Mouse (Mus musculus) cerebellum, adult 11-12 months (tissue): Measurements from ENCODE around the gene Brsk2.
A peak's percentile ranks its signal among the peaks of the same experiment; 100 is the strongest.

Experiments used
- DNase-seq: peaks from one replicate; pipeline ENCODE4 v3.0.0; 2022

Brsk2 gene

DNA sequence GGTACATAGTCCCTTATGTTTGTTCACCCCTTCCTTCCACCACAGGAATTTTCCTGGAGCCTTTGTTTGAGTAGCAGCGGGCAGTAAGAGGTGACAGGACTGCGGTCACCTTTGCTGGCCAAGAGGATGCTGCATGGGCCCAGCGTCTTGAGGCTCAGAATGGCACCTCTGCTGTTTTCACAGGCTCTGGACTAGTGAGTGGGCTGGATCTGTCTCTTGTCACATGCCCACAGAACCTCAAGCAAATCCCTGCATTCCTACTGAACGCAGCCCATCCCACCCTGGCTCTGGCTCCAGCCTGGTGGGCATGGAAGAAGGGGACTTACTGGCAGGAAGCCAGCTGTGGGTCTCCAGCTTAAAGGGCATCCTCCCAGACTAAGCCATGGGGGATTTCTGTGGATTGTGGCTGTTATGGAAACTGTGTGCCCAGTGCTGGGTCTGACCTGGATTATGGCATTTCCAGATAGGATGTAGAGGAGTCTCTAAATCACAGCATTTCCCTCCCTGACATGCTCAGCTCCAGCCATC is 8.0 kb downstream of the Brsk2 start:
- DNase-seq: no peak

DNA sequence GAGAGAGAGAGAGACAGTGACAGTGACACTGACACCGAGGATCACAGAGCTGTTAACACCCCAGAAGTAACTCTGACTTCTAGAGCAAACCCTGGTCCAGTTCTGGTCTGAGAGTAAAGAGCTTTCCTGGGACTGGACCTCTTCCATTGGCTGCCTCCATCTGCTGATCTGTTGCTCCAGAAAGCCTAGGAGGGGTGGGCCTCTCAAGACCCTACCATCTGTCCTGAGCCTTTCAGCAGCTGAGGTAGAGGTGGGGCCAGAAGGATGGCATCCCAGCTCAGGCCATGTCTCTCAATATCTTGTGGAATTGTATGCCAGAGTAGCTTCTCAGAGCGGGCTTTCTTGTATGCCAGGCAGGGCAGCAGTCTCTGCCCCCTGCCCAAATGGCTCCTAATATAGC is 8.7 kb downstream of the Brsk2 start:
- DNase-seq: no peak

DNA sequence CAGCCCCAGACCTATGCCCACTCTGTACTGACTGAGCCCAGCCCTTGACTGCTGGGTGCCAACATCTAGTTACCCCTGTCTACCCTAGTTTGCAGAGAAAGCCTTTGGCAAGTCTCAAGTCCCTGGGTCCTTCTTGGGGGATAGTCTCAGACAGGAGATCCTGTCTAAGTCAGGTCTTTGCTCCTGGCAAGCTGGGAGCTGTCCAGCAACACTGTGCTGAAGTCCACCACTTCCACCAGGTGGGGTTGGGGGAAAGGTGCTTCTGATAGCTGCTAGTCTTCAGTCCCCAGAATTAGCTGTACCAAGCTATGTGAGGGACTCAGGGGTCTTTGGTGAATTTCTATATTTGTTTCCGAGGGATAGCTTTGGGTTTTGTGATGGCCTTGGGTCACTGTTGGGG is 9.6 kb downstream of the Brsk2 start:
- DNase-seq: no peak

DNA sequence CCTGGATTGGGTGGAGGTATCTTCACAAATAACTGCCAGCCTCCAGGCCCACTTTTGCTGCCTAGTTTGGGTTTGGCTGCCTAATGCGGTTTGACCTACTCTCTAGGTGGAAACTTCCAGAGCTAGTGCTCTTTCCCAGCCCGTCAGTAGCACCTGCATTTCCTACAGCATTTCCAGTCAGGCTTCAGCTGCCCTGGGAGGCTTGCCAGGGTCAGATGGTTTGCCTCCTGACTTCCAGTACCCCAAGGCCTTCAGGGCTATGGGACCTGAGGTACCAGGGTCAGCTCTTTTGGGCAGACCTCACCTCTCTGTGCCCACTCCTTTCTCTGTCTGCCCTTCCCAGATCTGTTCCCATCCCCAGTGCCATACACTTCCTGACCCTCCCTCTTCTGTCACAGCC is 11.4 kb downstream of the Brsk2 start:
- peak; percentile 71 for DNase-seq

DNA sequence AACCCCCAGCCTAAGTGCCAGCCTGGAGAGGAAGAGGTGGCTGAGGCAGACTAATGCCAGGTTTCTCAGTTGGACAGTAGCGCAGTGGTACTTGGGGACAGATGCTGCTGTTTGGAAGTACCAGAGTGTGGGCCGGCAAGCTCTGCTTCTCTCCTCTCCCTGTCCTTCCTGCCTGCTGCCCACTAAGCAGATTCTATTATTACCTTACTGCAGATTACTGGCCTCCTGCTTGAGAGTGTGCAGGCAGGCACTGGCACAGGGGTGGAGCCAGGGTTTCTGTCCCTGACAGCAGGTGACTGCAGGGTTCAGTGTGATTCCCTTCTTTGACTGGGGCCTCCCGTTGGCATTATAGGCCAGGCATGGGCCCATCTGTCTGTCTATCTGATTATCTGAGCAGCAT is 11.9 kb downstream of the Brsk2 start:
- DNase-seq: peak; percentile 76

DNA sequence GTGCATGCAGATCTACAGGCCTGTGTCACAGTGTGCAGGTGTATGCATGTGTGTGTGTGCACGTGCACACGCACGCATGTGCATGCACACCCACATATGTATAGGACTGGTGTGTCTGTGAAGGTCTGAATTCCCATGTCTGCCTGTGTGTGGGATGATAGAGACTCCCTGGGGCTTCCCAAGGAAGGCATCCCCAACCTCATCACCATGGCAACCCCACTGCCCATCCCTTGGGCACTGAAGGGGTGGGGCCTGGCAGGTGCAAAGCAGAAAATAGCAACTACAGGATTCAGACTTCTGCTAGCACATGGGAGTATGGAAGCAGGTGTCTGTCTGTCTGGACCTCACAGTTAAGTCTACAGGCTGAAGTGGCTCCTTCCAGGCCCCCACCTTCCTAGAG is 13.0 kb downstream of the Brsk2 start:
- DNase-seq: no peak

DNA sequence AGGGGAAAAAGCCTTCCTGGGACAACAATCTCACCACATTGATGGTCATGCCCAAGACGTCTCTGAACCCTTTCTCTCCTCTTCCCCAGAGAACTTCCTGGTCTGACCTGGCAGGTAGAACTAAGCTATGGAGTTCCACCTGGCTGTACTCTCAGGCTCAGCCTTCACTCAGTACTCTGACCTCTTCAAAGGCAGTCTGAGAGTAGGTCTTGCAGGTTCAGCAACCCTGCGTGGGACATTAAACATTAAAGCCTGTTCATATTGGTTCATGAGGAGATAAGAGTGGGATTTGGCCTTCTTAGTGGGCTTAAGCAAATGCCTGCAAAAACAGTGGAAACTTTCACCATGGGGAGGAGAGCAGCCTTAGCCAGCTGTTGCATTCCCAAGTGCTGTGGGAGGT is 16.7 kb downstream of the Brsk2 start:
- DNase-seq: no peak

DNA sequence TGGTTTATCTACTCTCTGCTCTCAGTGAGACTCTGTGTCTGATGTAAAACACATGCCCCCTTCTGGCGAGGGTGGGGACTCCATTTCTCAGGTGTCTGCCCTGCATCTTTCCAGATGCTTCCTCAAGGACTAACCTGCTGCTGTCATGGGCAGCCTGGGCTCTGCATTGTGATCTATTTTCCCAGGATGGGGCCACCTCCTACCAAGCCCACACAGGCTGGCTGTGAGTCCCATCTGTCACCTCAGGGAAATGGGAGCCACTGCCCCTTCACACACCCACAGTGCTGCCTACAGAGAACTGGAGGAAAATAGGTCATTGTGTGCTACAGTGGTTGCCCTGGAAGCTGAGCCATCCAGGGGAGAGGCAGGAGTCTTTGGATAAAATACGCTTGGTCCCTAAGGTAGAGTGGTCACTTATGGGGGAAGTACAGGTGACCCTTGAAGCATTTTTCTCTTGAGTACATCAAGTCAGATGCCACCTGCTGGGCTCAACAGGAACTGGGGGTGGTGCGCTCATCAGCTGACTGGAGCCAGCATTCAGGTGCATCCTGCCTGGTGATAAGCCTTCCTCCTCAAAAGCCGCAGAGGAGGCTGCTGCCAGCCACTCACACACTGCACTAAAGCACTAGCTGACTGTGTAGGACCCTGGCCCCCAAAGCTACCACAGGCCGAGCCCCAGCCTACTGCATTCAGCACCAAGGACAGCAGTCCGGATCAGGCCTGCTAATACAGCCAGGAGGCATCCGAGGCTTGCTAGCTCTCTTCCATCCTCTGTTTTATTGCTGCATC is 23.5 kb downstream of the Brsk2 start:
- peak; percentile 68 for DNase-seq

DNA sequence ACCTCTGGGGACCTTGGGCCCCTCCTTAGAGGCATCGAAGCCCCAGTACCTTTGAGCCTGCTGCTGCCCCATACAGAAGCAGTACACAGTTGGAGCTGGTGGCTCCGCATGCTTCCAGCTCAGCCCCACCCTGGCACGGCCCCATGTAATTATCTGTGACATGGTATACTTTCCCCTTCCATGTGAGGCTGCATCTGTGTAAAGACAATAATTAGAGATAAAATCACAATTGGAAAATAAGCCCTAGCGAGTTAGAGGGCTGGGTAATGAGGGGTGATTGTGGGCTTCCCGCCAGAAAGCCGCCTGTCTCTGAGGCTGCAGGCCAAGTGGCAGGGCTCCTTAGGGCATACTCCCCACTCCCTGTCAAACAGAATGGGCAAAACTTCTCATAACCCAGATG is 28.5 kb downstream of the Brsk2 start:
- DNase-seq: no peak

DNA sequence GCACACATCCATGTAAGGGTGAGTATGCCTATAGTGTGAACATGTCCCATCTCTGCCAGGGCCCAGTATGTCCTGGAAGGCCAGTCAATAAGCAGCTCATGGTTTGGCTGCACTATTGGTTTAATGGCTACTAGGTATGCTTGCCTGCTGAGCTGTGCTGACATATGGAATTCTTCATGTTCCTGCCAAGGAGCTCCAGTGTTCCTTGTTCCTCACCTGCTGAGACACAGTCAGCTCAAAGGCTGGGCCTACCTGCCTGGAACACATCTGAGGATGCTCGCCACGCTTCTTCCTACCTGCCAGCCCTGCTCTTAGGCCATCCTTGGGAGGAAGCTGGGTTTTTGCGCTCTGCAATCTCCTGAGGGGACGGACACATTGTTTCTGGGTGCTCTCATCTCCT is 29.7 kb downstream of the Brsk2 start:
- DNase-seq: peak; percentile 64

DNA sequence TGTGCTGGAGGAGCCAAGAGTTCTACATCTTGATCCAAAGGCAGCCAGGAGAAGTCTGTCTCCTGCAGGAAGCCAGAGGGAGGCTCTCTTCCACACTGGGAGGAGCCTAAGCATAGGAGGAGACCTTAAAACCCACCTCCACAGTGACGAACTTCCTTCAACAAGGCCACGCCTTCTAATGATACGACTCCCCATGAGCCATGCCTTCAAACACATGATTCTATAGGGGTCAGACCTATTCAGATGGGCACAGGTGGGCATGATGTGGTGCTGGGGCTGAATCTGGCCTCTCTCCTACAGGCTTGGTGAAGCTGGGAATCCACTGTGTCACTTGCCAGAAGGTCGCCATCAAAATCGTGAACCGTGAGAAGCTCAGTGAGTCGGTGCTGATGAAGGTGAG is 31.7 kb downstream of the Brsk2 start:
- DNase-seq: no peak

DNA sequence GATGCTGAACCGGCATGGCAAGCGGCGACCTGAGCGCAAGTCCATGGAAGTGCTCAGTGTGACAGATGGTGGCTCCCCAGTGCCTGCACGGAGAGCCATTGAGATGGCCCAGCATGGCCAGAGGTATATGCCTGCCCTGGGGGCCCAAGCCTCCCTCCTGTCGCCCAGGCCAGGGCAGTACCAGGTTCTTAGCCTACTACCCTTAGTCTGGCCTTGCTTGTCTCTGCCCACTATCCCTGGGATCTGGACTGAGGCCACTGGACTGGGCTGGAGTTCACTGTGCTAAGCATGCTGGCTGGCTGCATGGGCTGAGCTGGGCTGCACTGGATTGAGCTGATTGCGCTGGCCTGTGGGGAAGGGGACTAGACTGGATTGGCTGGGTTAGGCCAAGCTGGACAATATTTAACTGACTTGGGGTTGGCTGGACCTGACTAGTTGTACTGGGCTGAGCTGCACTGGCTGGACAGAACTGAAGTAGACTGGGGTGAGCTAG is 38.8 kb downstream of the Brsk2 start:
- DNase-seq: peak; percentile 69

DNA sequence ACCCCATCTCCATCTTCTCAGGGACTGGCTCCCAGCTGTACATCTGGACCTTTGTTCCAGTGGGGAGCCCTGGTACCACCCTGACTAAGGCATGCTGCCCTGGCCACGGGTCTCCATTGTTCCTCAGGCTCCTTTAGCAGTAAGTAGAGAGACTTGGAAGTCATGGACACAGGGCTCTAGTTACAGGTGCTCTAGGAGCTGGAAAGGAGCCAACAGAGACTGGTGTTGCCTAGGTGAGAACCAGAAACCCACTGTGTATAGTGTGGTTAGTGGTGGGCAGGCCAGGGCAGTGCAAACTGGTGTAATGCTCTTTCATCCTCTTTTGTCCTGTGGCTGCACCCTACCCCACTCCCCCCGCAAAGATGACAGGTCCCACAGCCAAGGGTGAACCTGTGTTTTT is 41.6 kb downstream of the Brsk2 start:
- no peak for DNase-seq

DNA sequence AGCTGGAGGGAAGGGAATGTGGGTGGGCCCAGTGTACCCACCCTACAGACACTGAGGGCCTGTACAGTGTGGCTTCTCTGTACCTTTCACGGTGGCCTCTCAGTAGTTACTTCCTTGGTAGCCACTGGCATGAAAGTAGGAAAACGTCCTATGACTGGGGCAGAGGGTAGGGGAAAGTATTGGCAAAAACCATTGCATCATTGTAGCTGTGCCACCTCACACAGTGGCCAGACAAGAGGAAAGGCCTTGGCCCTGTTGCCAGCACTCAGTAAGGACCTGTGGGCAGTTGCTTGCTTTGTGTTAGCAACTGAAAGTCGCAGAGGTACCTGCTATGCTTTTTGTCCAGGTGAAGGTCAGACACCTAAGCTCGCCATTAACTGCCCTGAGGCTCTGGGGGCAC is 44.6 kb downstream of the Brsk2 start:
- DNase-seq: no peak

DNA sequence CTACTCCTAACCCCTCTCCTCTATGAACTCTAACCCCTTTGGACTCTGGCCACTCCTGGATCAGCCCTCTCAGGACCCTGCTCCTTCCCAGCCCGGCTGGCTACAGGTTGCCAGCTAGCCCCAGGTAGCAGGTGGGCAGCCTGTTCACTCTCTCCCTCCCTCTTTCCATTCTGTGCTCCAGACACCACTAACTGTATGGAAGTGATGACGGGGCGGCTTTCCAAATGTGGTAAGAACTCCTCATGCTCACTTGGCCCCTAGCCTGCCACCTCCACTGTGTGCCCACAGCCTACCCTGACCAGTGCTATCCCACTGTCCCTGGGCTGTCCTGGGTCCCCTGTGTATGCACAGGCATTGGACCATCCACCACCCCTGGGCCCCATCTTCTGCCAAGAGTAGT is 51.1 kb downstream of the Brsk2 start:
- peak; percentile 77 for DNase-seq

DNA sequence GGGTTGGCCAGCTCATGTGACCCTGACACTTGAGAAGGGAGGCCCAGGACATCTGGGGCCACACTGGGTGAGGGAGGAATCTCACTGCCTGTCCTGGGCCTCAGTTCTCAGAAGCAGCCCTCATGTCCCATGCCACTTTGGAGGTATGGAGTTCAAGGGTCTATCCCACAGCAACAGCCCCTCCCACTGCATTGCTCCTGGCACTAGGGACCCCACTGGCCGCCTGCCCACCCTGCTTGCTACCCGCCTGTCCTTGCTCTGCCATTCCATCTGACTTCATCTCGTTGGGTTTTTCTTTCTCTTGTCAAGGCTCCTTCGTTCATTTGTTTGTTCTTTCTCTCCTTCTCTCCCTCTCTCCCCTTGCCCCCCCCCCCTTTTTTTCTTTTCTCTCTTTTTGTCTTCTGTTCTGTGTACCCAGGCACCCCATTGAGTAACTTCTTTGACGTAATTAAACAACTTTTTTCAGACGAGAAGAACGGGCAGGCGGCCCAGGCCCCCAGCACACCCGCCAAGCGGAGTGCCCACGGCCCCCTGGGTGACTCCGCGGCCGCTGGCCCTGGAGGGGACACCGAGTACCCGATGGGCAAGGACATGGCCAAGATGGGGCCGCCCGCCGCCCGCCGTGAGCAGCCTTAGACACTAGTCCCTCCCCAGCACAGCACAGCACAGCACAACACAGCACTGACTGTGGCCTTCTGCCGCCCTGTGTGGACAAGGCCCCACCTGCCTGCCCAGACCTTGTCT is 52.2 kb downstream of the Brsk2 start:
- DNase-seq: no peak

DNA sequence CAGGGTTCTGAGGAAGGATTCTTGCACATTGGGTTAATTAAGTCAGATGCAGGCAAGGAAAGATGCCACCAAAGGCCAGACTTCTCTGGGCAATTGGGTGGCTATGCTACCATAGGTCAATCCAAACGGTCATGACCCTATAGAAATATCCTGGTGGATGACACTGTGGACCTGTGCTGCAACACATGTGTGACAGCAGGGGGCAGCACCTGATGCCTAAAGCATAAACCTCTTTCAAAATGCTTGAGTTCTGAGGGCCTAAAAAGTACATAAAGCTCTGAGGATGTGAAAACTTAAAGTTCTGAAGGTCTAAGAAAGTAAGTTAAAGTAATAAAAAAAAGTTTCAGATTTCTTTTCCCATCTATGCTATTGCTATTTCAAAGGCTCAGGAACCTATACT is 67.0 kb downstream of the Brsk2 start:
- DNase-seq: no peak

DNA sequence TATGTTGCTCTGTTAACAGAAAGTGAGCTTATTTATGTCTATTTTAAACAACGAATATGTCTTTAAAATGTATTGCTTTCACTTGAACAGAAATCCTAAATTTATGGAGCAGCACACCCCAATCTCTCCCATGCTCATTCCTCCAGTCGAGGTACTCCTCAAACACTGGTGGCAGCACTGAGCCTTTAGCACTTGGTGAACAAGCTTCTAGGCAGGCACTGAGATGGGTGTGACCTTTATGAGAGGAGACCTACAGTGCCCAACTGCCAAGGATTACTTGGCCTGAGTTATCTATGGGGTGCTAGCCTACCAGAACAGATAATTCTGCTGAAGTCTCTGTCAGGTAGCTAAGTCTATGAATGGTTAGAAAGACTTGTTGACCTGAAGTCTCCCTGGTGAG is 70.1 kb downstream of the Brsk2 start:
- DNase-seq: no peak

DNA sequence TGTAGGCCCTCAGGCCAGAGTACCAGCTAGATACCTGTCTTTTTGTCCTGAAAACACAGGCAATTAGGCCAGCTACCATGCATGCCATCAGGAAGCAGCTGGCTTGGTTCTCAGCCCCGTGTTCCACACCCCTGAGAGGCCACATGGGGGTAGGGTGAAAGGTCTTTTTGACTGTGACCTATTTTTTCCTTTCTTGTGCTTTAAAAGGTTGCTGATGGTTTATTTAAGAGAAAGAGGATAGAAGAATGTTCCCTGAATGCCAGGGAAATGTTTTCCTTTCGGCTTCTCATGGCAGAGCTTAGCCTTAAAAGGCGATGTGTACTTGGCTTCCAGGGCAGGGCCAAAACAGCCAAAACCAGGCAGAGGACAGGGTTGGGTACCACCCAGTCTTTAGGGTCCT is 71.3 kb downstream of the Brsk2 start:
- DNase-seq: no peak

DNA sequence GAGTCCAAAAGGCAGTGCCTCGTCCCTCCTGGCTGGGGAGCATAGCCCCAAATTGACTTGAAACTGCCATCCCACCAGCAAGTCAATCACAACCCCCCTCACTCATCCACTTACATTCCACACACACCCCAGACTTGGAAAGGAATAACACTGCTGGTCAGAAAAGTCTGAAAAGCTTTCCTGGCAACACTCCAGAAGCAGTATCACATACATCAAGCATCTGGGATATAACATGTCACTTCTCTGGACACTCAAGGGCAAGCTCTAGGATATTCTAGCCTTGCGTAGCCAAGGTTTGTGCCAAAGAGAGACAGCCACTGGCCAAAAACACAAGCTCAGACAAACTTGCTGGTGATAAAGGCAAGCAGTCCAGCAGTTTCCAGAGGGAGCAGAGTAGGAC is 75.6 kb downstream of the Brsk2 start:
- DNase-seq: no peak

DNA sequence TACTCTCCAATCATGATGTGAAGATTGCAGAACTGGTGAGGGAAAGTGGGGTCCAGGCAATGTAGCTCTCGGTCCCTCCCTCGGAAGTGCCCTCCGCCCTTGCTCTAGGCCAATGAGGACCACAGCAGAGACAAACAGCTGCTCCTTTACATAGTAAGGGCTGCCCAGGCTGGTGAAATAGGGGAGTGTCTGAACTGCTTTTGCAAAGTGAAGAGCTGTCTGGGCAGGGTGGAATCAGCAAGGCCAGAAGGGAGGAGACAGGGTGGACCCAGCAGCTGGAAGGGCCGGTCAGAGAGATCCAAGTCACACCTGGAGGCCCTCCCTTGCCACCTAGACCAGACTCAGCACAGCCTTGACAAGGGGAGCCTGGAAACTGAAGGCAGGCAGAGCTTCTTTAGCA is 76.4 kb downstream of the Brsk2 start:
- DNase-seq: no peak

DNA sequence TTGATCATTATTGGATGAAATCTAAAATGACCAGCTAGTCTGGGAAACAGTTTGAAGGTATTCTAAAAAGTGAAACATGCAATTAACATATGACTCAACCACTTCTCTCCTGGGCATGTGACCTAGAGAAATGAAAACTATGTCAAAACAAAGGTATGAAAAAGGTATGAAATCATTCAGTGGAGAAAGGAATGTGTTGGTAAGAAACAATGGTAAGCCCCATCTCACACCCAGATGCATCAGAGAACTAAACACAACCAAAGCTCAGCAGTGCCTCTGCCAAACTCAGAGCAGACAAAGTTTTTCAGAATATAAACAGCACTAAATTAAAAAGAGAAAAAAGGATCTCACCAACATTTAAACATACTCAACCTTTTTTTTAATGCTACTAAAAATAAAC is 80.5 kb downstream of the Brsk2 start:
- no peak for DNase-seq

DNA sequence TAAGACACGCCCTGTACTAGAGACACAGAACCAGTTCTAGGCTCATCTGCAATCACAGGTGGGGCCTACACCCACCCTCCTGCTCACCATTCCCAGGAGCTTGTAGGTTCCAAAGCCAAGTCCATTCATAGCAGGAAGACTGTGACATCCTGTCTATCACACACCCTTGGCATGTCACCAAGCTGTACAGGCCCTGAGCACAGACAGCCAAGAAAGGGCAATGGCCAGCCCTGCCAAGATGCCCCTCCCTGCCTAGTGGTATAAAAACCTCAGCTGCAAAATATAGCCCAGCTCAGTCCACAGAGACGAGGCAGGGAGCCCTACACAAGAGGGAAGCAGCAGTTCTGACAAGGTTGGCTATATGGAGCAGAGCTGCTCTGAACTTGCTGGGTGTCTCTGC is 84.6 kb downstream of the Brsk2 start:
- DNase-seq: peak; percentile 65
